Mouse (Mus musculus) neutrophil, adult 65 days (primary cell): ENCODE measurements around the gene Gm21833. TPM values are rescaled to one million over a fixed set of nuclear protein-coding genes. Genes with fewer than 3 reads are reported as not detected.

ENCODE experiments used
- total RNA-seq: library from RNA; stranded (reverse); gene quantifications from 2 replicates; pipeline ENCODE4 v1.2.4, GENCODE M21; 2023

Gm21833 gene
- not detected in 2 replicates for total RNA-seq

DNA sequence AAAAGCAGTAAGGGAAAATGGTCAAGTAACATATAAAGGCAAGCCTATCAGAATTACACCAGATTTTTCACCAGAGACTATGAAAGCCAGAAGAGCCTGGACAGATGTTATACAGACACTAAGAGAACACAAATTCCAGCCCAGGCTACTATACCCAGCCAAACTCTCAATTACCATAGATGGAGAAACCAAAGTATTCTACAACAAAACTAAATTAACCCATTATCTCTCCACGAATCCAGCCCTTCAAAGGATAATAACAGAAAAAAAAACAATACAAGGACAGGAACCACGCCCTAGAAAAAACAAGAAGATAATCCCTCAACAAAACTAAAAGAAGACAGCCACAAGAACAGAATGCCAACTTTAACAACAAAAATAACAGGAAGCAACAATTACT is at the start of gene Gm21833:
Gene Gm21833 (plus strand): TSS at position 301 of the 400 bp plus-strand sequence.

